Mouse (Mus musculus): Measurements from ENCODE around the gene Aldh8a1.

GRCm38 (mm10) chr10:21363297-21363696 lies 13.8 kb upstream of the Aldh8a1 start:
- no peak for TF ChIP-seq CTCF (IDR thresholded peaks at IDR 0.05; ENCODE audit: borderline replicate concordance, control insufficient read depth, extremely low read depth, insufficient read depth, low read length, poor library complexity)
- TF ChIP-seq POLR2A (IDR thresholded peaks at IDR 0.05; ENCODE audit: control insufficient read depth, extremely low read depth, insufficient read depth, low read length, poor library complexity) = no peak
